Mouse (Mus musculus): ENCODE results near the gene Acox2.

DNA sequence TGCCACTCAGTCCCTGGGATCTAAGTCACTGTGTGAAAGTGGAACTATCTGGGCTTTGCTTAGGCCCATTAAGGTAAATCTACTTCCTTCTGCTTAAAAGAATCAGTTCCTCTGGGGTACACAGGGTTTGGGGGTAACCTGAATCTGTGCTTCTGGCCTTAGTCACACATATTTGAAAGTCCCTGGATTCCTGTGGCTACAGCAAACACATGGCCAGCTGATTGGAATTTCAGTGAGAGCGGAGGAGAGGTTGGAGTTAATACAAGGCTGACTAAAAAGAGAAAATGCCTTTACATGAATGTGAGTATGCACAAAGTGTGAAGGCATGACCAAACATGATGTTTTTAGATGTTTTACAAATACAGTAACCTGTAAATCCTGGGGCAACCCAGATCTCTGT, 35.1 kb upstream of the Acox2 start:
- no peak for TF ChIP-seq TAL1 (IDR thresholded peaks at IDR 0.05; ENCODE audit: low read length)
- no peak for TF ChIP-seq GATA1 (IDR thresholded peaks at IDR 0.05; ENCODE audit: low read length)
